Mouse (Mus musculus) heart, embryonic 15.5 days (tissue): Measurements from ENCODE around the gene Nr5a1. TPM values are rescaled to one million over a fixed set of nuclear protein-coding genes. Genes with fewer than 3 reads are reported as not detected.

Source experiments
- ATAC-seq: fragments of 200-750 bp; cut with Nextera tagmentation; replicated peaks from 2 replicates; pipeline ENCODE4 v1.8.0; 2017; ENCODE audit warnings: low read depth, moderate TSS enrichment; ENCODE audit not compliant: insufficient number of reproducible peaks, insufficient read depth, low FRiP score
- H3K27ac ChIP-seq: fragments of 300-500 bp; sonication (generic); 2 replicates; pipeline ENCODE4 v1.5.1; 2015; ENCODE audit warnings: mild to moderate bottlenecking, inconsistent platforms
- H3K27me3 ChIP-seq: fragments of 300-500 bp; sonication (generic); 2 replicates; pipeline ENCODE4 v1.6.1; 2015; ENCODE audit warnings: inconsistent platforms
- H3K36me3 ChIP-seq: fragments of 300-500 bp; sonication (generic); 2 replicates; pipeline ENCODE4 v1.6.1; 2015; ENCODE audit warnings: mild to moderate bottlenecking, inconsistent platforms
- H3K4me1 ChIP-seq: fragments of 300-500 bp; sonication (generic); replicated peaks from 2 replicates; pipeline ENCODE4 v1.6.1; 2015; ENCODE audit warnings: inconsistent platforms
- H3K4me2 ChIP-seq: fragments of 300-500 bp; sonication (generic); 2 replicates; pipeline ENCODE4 v1.6.1; 2015; ENCODE audit warnings: inconsistent platforms, mild to moderate bottlenecking, moderate library complexity
- H3K4me3 ChIP-seq: fragments of 300-500 bp; sonication (generic); 2 replicates; pipeline ENCODE4 v1.5.1; 2015; ENCODE audit warnings: mild to moderate bottlenecking, inconsistent platforms
- H3K9ac ChIP-seq: fragments of 300-500 bp; sonication (generic); 2 replicates; pipeline ENCODE4 v1.6.1; 2015; ENCODE audit warnings: mild to moderate bottlenecking, inconsistent platforms
- H3K9me3 ChIP-seq: fragments of 300-500 bp; sonication (generic); replicated peaks from 2 replicates; pipeline ENCODE4 v1.6.1; 2016; ENCODE audit warnings: inconsistent platforms
- WGBS: fragments of 180-500 bp; shearing (Covaris S2); methylation state at CpG from one replicate; pipeline ENCODE4 v1.1.7; 2015; ENCODE audit warnings: mixed read lengths; 5-methylcytosine and 5-hydroxymethylcytosine counted together
- polyA plus RNA-seq: library from polyadenylated mRNA; unstranded; fragments of >200 nt; fragmentation: Nextera tagmentation; extraction: Ambion mirVana; gene quantifications from 2 replicates; pipeline ENCODE4 v1.2.1, GENCODE M21; 2015

Gene Nr5a1
- polyA plus RNA-seq, 1 experiment from 2014 or later, result not detected

DNA sequence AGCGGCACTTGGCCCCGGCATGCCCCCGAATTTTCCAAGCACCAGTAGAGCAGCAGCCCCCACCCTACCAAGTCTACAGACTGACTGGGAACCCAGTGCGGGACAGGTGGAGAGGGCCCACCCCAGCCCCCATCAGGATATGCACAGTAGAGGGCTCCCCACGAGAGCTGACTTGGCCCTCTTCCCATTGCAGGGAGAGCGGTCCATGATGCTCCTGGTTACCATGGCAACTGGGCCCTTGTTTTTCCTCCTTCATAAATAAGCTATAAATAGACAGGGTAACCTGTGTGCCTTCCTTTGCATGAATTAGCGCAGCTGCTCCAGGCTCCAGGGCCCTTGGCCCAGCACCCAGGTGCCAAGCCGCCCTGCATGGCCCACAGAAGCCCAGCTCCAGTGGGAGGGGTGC, 67.1 kb downstream of the Nr5a1 start:
- H3K4me3 ChIP-seq, result no peak overlapping the region
- WGBS, result 62% methylated on average over 8 of the region's 8 CpGs
- H3K27me3 ChIP-seq, result no peaks in the 10 kb centered on the region
- no peaks in the 10 kb centered on the region for H3K36me3 ChIP-seq
- ATAC-seq, result no peak
- no peaks in the 10 kb centered on the region for H3K9me3 ChIP-seq
- no peak overlapping the region for H3K27ac ChIP-seq
- no peak overlapping the region for H3K4me2 ChIP-seq
- no peak overlapping the region for H3K9ac ChIP-seq
- H3K4me1 ChIP-seq, result peaks cover 13% of the 10 kb centered on the region

DNA sequence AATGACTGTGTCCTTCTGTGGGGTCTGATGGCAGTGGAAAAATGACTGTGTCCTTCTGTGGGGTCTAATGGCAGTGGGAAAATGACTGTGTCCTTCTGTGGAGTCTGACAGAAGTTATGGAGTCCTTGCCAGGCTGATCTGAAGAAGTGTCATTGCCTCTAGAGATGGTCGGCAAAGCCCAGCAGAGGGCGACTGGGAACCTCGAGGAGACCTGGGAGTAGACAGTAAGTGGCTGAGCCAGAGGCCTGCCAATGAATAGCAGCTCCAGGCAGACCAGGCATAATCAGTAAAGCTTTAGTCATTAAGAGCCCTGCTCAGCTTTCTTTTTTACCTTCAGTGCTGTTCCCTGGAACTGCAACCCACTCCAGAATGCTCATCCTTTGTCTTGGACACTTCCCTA, 68.4 kb downstream of the Nr5a1 start:
- no peak overlapping the region for H3K4me3 ChIP-seq
- H3K4me1 ChIP-seq, result peaks cover 13% of the 10 kb centered on the region
- no peak overlapping the region for H3K9ac ChIP-seq
- no peaks in the 10 kb centered on the region for H3K27me3 ChIP-seq
- H3K36me3 ChIP-seq, result peaks cover 11% of the 10 kb centered on the region
- 0% methylated on average over 3 of the region's 3 CpGs for WGBS
- ATAC-seq, result no peak
- H3K27ac ChIP-seq, result no peak overlapping the region
- H3K9me3 ChIP-seq, result no peaks in the 10 kb centered on the region
- H3K4me2 ChIP-seq, result no peak overlapping the region

DNA sequence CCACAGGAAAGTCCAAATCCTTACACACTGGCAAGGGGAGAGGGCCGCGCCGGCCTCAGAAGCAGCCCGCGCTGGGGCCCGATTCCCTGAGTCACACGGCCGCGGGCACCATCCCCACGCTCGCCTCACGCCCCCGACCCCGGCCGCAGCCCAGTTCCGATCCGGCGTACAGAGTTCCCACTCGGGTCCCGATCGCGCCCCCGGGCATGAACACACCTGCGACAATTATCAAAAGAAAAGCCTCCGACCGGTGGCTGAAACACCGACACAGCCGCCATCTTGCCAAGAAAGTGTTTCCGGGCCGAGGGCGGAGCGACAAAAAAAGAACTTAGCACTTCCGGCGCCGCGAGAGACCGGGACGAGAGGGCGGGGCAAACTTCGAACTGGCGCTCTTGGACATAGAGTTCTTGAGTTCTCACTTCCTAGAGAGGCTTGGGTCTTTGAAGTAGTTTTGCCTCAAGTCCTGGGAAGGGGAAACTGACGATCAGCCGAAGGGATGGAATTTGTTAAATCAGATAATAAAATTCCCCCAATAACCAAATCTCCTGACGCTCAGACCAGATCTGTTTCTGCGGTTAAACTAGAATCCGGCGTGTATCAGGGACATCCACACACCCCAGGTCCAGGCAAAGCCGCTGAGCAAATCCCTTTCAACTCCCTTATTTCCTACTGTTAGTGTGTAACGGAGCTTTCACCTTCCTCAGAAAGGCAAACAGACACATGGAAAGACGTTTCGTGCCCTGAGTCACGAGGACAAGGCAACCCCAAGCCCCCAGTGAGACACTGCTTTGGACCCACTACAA, 70.5 kb downstream of the Nr5a1 start, which contains the start of gene Psmb7:
Psmb7 (minus strand) TSS at position 463 of the 803 bp plus-strand sequence.
- 2% methylated on average over 52 of the region's 52 CpGs for WGBS
- no peaks in the 10 kb centered on the region for H3K27me3 ChIP-seq
- ATAC-seq, result peak; percentile 79
- peaks cover 31% of the 10 kb centered on the region for H3K36me3 ChIP-seq
- peak within 1 kb of the TSS; percentile 59 for H3K27ac ChIP-seq
- H3K9ac ChIP-seq, result peak within 1 kb of the TSS; percentile 73
- peak within 1 kb of the TSS; percentile 76 for H3K4me3 ChIP-seq
- H3K4me2 ChIP-seq, result peak within 1 kb of the TSS; percentile 80
- peaks cover 13% of the 10 kb centered on the region for H3K4me1 ChIP-seq
- no peaks in the 10 kb centered on the region for H3K9me3 ChIP-seq

Other genes starting within 250 kb of the Nr5a1 start
- gene Nek6, start 202.9 kb downstream of the Nr5a1 start, polyA plus RNA-seq, result 60.8 and 71.4 TPM in 2 replicates
- gene Psmb7, start 70.5 kb downstream of the Nr5a1 start, polyA plus RNA-seq, result 204 and 205 TPM in 2 replicates
- gene Nr6a1, start 213.1 kb upstream of the Nr5a1 start, polyA plus RNA-seq, result 0.39 and 0.68 TPM in 2 replicates
- gene Olfml2a, start 217.4 kb upstream of the Nr5a1 start, polyA plus RNA-seq, result 7.2 and 11.5 TPM in 2 replicates